Mouse (Mus musculus) CH12.LX (cell line): ENCODE data around the gene Pgpep1l. TPM values are rescaled to one million over a fixed set of nuclear protein-coding genes. Genes with fewer than 3 reads are reported as not detected.
A peak's percentile ranks its signal among the peaks of the same experiment; 100 is the strongest.

Experiments
- DNase-seq: peaks from one replicate; pipeline ENCODE4 v3.0.0-alpha.2; 2013; ENCODE audit errors: extremely low read depth
- H3K27ac ChIP-seq: 2 replicates; pipeline ENCODE4 v1.5.1; 2012; ENCODE audit warnings: low read depth, mild to moderate bottlenecking, control low read depth, moderate library complexity; ENCODE audit not compliant: insufficient read depth
- H3K27me3 ChIP-seq: replicated peaks from 2 replicates; pipeline ENCODE3; 2012; ENCODE audit warnings: inconsistent platforms
- H3K36me3 ChIP-seq, 2 experiments: replicated peaks in 1 of 2; 2 replicates each; pipeline versions ENCODE3 to v1.6.1; 2012; ENCODE audit warnings: inconsistent platforms in 1 of 2, low read length in 1 of 2, mild to moderate bottlenecking in 1 of 2, mixed read lengths in 1 of 2, moderate library complexity in 1 of 2; ENCODE audit not compliant: control insufficient read depth in 1 of 2, insufficient read depth in 1 of 2
- H3K4me1 ChIP-seq, 2 experiments: 2 replicates each; pipeline ENCODE4 v1.6.1; 2012; ENCODE audit warnings: inconsistent platforms in 1 of 2, moderate library complexity in 1 of 2; ENCODE audit not compliant: insufficient read depth in 2 of 2, control insufficient read depth in 1 of 2
- H3K4me2 ChIP-seq: 2 replicates; pipeline ENCODE4 v1.6.1; 2012; ENCODE audit warnings: low read depth, mild to moderate bottlenecking, control low read depth; ENCODE audit not compliant: poor library complexity, insufficient read depth, severe bottlenecking
- H3K4me3 ChIP-seq, 3 experiments: fragments of 150-350 bp in 1 of 3; sonication (generic) in 1 of 3; replicated peaks in 1 of 3; 2 replicates each; pipeline versions ENCODE3 to v1.5.1; 2011 to 2012; ENCODE audit warnings: low read depth in 2 of 3, low read length in 2 of 3, mild to moderate bottlenecking in 2 of 3, moderate library complexity in 2 of 3, control low read depth in 1 of 3, improper control_type of control experiment in 1 of 3, inconsistent platforms in 1 of 3, mixed read lengths in 1 of 3; ENCODE audit not compliant: poor library complexity in 1 of 3
- H3K79me2 ChIP-seq: replicated peaks from 2 replicates; pipeline ENCODE4 v1.6.1; 2012; ENCODE audit warnings: mild to moderate bottlenecking, moderate library complexity; ENCODE audit not compliant: control insufficient read depth, poor library complexity, insufficient read depth, severe bottlenecking; ENCODE audit errors: extremely low read depth
- H3K9ac ChIP-seq: 2 replicates; pipeline ENCODE4 v1.6.1; 2012; ENCODE audit warnings: low read depth, mild to moderate bottlenecking, control low read depth, moderate library complexity; ENCODE audit not compliant: insufficient read depth
- H3K9me3 ChIP-seq: replicated peaks from 2 replicates; pipeline ENCODE3; 2012; ENCODE audit warnings: low read length, inconsistent platforms, mixed read lengths
- CTCF ChIP-seq, 2 experiments: IDR thresholded peaks in 1 of 2; conservative IDR thresholded peaks in 1 of 2; 2 replicates each; pipeline ENCODE4 v1.5.1; 2011 to 2012; ENCODE audit warnings: low read depth in 2 of 2, low read length in 2 of 2, improper control_type of control experiment in 1 of 2, inconsistent platforms in 1 of 2, mild to moderate bottlenecking in 1 of 2, moderate library complexity in 1 of 2
- E2F4 ChIP-seq: IDR thresholded peaks from 2 replicates; pipeline ENCODE4 v1.6.1; 2011; ENCODE audit warnings: low read depth, low read length, improper control_type of control experiment; ENCODE audit not compliant: insufficient replicate concordance
- ETS1 ChIP-seq: conservative IDR thresholded peaks from 2 replicates; pipeline ENCODE4 v1.6.1; 2012; ENCODE audit warnings: low read depth, mild to moderate bottlenecking, inconsistent platforms, low read length, improper control_type of control experiment, moderate library complexity
- IRF4 ChIP-seq: IDR thresholded peaks from 2 replicates; pipeline ENCODE4 v1.6.1; 2014; ENCODE audit warnings: low read depth, mild to moderate bottlenecking, inconsistent platforms, low read length, improper control_type of control experiment
- MAX ChIP-seq: IDR thresholded peaks from 2 replicates; pipeline ENCODE4 v1.6.1; 2011; ENCODE audit warnings: low read length, improper control_type of control experiment
- MEF2A ChIP-seq: IDR thresholded peaks from 2 replicates; pipeline ENCODE4 v1.6.1; 2014; ENCODE audit warnings: low read depth, mild to moderate bottlenecking, inconsistent platforms, low read length, improper control_type of control experiment, borderline replicate concordance
- MXI1 ChIP-seq: IDR thresholded peaks from 2 replicates; pipeline ENCODE4 v1.6.1; 2011; ENCODE audit warnings: mild to moderate bottlenecking, low read depth, low read length, improper control_type of control experiment
- MYC ChIP-seq: IDR thresholded peaks from 2 replicates; pipeline ENCODE4 v1.6.1; 2011; ENCODE audit warnings: low read depth, mild to moderate bottlenecking, improper control_type of control experiment, low read length
- PAX5 ChIP-seq: IDR thresholded peaks from 2 replicates; pipeline ENCODE4 v1.6.1; 2012; ENCODE audit warnings: low read length, inconsistent platforms, mixed read lengths
- POLR2AphosphoS2 ChIP-seq: IDR thresholded peaks from 2 replicates; pipeline ENCODE4 v1.6.1; 2011; ENCODE audit warnings: low read depth, low read length, improper control_type of control experiment
- RCOR1 ChIP-seq: conservative IDR thresholded peaks from 2 replicates; pipeline ENCODE4 v1.6.1; 2012; ENCODE audit warnings: low read depth, mild to moderate bottlenecking, inconsistent platforms, low read length, improper control_type of control experiment
- SMC3 ChIP-seq: IDR thresholded peaks from 2 replicates; pipeline ENCODE4 v1.6.1; 2011; ENCODE audit warnings: low read depth, low read length, improper control_type of control experiment
- USF1 ChIP-seq: IDR thresholded peaks from 2 replicates; pipeline ENCODE4 v1.6.1; 2014; ENCODE audit warnings: low read depth, mild to moderate bottlenecking, inconsistent platforms, low read length, improper control_type of control experiment
- ZC3H11A ChIP-seq: IDR thresholded peaks from 2 replicates; pipeline ENCODE4 v1.6.1; 2012; ENCODE audit warnings: low read depth, mild to moderate bottlenecking, inconsistent platforms, low read length, improper control_type of control experiment
- dilution Hi-C: fragments of 300-500 bp; cut with MboI; formaldehyde crosslinking; loops from 2 replicates; pipeline ENCODE4 v1.14.3; 2020; ENCODE audit warnings: low sequenced_read_pairs; ENCODE audit not compliant: extremely low pct_unique_long_range_greater_than_20kb, extremely low pct_ligation_motif_present
- in situ Hi-C: fragments of 300-500 bp; cut with MboI; formaldehyde crosslinking; loops from 3 replicates; pipeline ENCODE4 v1.14.3; 2019; ENCODE audit warnings: low sequenced_read_pairs, low pct_ligation_motif_present, low pct_unique_long_range_greater_than_20kb, mixed read lengths
- polyA plus RNA-seq: library from polyadenylated mRNA; unstranded; fragments of >175 nt; gene quantifications from 2 replicates; pipeline ENCODE4 v1.2.1, GENCODE M21; 2012; ENCODE audit warnings: low read depth; ENCODE audit not compliant: insufficient read length
- total RNA-seq, 2 experiments: library from RNA; depleted of rRNA; stranded (reverse); fragments of 300-350 nt in 1 of 2; fragments of >200 nt in 1 of 2; gene quantifications; 2 replicates each; pipeline ENCODE4 v1.2.3; 2012 to 2014

Gene Pgpep1l
- total and polyA plus RNA-seq, 3 experiments: not detected

DNA sequence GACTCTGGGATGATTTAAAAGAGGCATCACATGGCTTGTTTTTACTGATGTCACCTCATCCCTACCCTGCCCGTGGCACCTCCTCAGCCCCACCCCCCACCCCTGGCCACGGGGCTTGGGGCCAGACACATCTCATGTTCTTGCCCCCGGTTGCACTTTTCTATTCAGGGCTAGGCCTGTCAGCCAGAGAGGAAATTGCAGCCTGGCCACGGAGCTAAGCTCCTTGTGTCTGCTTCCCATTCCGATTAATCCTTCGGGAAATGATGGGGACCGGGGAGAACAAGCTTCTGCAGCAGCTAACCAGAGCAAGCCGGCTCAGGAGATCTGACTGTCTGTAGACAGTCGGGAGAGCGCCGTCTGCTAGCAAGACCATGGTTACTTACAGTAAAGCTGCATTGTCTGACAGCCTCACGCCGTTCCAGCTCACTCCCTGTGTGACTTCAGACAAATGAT lies 40.7 kb downstream of the Pgpep1l start:
- H3K27me3 ChIP-seq: no peaks in the 10 kb centered on the region
- H3K4me2 ChIP-seq: no peak overlapping the region
- H3K27ac ChIP-seq: no peak overlapping the region
- no peaks in the 10 kb centered on the region for H3K36me3 ChIP-seq
- no peak overlapping the region for H3K4me3 ChIP-seq
- H3K9me3 ChIP-seq: no peaks in the 10 kb centered on the region
- no peak for DNase-seq
- peaks cover 11 to 54% of the 10 kb centered on the region in 2 experiments for H3K4me1 ChIP-seq
- no peak overlapping the region for H3K9ac ChIP-seq
- in situ Hi-C loops: no loop called here
- TF ChIP-seq RCOR1 (no peak), ETS1 (no peak), MXI1 (no peak), POLR2AphosphoS2 (no peak), MYC (no peak)
- dilution Hi-C loops: no loop called here
- no peaks in the 10 kb centered on the region for H3K79me2 ChIP-seq

DNA sequence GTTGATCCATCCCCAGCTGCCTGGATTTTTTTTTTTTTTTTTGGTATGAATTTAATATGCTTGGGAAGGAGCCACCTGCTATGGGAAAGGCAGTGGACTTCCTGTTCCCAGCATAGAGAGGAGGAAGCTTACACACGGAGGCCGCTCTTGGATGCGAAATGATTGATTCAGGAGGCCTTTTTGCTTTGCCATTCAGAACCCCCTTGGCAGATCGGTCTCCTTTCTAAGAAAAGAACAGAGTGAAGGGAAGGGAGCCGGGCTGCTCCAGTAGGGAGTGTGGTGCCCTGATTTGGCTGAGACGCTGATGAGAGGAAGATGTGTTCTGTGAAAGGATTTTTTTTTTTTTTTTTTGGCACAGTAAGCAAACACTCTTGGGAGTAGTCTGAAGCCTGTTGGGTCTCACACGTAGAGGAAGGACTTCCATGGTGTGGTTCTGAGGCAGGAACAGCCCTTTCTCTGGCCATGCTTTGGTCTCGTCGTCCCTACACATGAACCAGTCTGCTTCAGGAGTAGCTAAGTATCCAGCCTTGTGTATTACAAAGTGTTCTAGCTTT lies 42.3 kb downstream of the Pgpep1l start:
- no peak for DNase-seq
- dilution Hi-C loops: no loop called here
- Histone ChIP-seq H3K4me1 (peaks cover 16 to 57% of the 10 kb centered on the region in 2 experiments), H3K9me3 (no peaks in the 10 kb centered on the region), H3K27ac (no peak overlapping the region), H3K9ac (no peak overlapping the region), H3K4me3 (no peak overlapping the region), H3K27me3 (no peaks in the 10 kb centered on the region), H3K4me2 (no peak overlapping the region), H3K36me3 (no peaks in the 10 kb centered on the region), H3K79me2 (no peaks in the 10 kb centered on the region)
- in situ Hi-C loops: no loop called here
- TF ChIP-seq MAX: no peak
- TF ChIP-seq PAX5: no peak
- TF ChIP-seq ZC3H11A: no peak
- no peak for TF ChIP-seq RCOR1
- TF ChIP-seq MEF2A: no peak
- TF ChIP-seq E2F4: no peak
- TF ChIP-seq USF1: no peak
- no peak for TF ChIP-seq CTCF (conservative IDR thresholded peaks at IDR 0.05 in 1 of 2, IDR thresholded peaks at IDR 0.05 in 1 of 2; ENCODE audit: low read depth in 2 of 2, low read length in 2 of 2)
- no peak for TF ChIP-seq SMC3

DNA sequence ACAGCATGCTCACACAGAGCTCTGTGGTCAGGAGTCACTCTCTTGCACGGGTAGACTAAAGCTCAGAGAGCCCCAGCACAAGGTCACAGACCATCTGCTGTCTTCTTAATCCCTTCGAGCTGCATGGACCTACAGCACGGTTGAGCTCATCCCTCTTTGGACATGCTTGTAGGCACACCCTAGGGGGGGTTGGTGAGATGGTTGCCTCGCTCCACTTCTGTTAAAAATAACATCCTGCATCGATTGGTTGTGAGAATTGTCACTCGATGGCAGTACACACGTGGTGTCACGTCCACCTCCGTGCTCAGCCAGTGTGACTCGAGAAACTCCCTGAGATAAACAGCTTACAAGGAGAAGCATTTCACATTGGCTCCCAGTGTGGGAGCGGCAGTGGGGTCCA lies 45.2 kb downstream of the Pgpep1l start:
- Histone ChIP-seq H3K27ac (no peak overlapping the region), H3K9ac (no peak overlapping the region), H3K4me2 (no peak overlapping the region; the same call in 1 of the 2 replicates), H3K79me2 (no peaks in the 10 kb centered on the region), H3K9me3 (no peaks in the 10 kb centered on the region), H3K36me3 (no peaks in the 10 kb centered on the region), H3K27me3 (no peaks in the 10 kb centered on the region), H3K4me3 (no peak overlapping the region), H3K4me1 (peaks cover 34 to 76% of the 10 kb centered on the region in 2 experiments)
- TF ChIP-seq MEF2A (peak; percentile 74; the same call in 1 of the 2 replicates), CTCF (conservative IDR thresholded peaks at IDR 0.05 in 1 of 2, IDR thresholded peaks at IDR 0.05 in 1 of 2; ENCODE audit: low read depth in 2 of 2, low read length in 2 of 2) (peak in 1 of 2 experiments; percentile 21; a peak in 2 of 4 replicates), MAX (peak; percentile 78), IRF4 (no peak)
- in situ Hi-C loops (no loop called here), dilution Hi-C loops (no loop called here)
- DNase-seq: no peak
